Mouse (Mus musculus) myocyte (in vitro differentiated cells): ENCODE measurements around the gene Il34. TPM values are rescaled to one million over a fixed set of nuclear protein-coding genes. Genes with fewer than 3 reads are reported as not detected.

ENCODE experiments used
- H3K27me3 ChIP-seq: one replicate; pipeline ENCODE4 v1.6.1; 2011; ENCODE audit not compliant: control insufficient read depth, insufficient read depth, insufficient read length
- H3K36me3 ChIP-seq: one replicate; pipeline ENCODE4 v1.6.1; 2011; ENCODE audit not compliant: control insufficient read depth, insufficient read depth
- H3K4me2 ChIP-seq: one replicate; pipeline ENCODE4 v1.6.1; 2011; ENCODE audit warnings: low read depth, control low read depth
- H3K4me3 ChIP-seq: one replicate; pipeline ENCODE4 v1.5.1; 2011; ENCODE audit warnings: mild to moderate bottlenecking, control low read depth, moderate library complexity
- H3K79me2 ChIP-seq: one replicate; pipeline ENCODE4 v1.6.1; 2011; ENCODE audit not compliant: control insufficient read depth, insufficient read depth
- H3ac ChIP-seq: one replicate; pipeline ENCODE4 v1.6.1; 2011; ENCODE audit not compliant: control insufficient read depth, insufficient read length
- CEBPB ChIP-seq: IDR thresholded peaks from 2 replicates; pipeline ENCODE4 v1.6.1; 2011; ENCODE audit warnings: mild to moderate bottlenecking, moderate library complexity; ENCODE audit not compliant: poor library complexity, insufficient read depth, severe bottlenecking
- MAX ChIP-seq: IDR thresholded peaks from one replicate; pipeline ENCODE4 v1.6.1; 2011; ENCODE audit warnings: low read depth, mild to moderate bottlenecking, control low read depth
- MYOD1 ChIP-seq, 3 experiments: IDR thresholded peaks; one replicate each; pipeline ENCODE4 v1.6.1; 2011; ENCODE audit warnings: control low read depth in 2 of 3, low read depth in 2 of 3, mild to moderate bottlenecking in 2 of 3, moderate library complexity in 1 of 3; ENCODE audit not compliant: insufficient read length in 2 of 3, control insufficient read depth in 1 of 3
- MYOG ChIP-seq, 3 experiments: IDR thresholded peaks; one replicate each; pipeline ENCODE4 v1.6.1; 2011; ENCODE audit warnings: control low read depth in 2 of 3, low read depth in 2 of 3, mild to moderate bottlenecking in 2 of 3; ENCODE audit not compliant: insufficient read length in 2 of 3, control insufficient read depth in 1 of 3, insufficient read depth in 1 of 3
- POLR2A ChIP-seq: IDR thresholded peaks from one replicate; pipeline ENCODE4 v1.6.1; 2011; ENCODE audit warnings: low read depth, mild to moderate bottlenecking, control low read depth, moderate library complexity; ENCODE audit not compliant: insufficient read length
- POLR2AphosphoS2 ChIP-seq: IDR thresholded peaks from one replicate; pipeline ENCODE4 v1.6.1; 2011; ENCODE audit warnings: low read depth, control low read depth; ENCODE audit not compliant: insufficient read length
- REST ChIP-seq: IDR thresholded peaks from one replicate; pipeline ENCODE4 v1.6.1; 2011; ENCODE audit warnings: mild to moderate bottlenecking, control low read depth, moderate library complexity; ENCODE audit not compliant: insufficient read depth, insufficient read length
- SRF ChIP-seq: IDR thresholded peaks from one replicate; pipeline ENCODE4 v1.6.1; 2011; ENCODE audit warnings: low read depth; ENCODE audit not compliant: control insufficient read depth, insufficient read length
- TCF12 ChIP-seq: IDR thresholded peaks from one replicate; pipeline ENCODE4 v1.6.1; 2011; ENCODE audit warnings: mild to moderate bottlenecking, control low read depth; ENCODE audit not compliant: poor library complexity, insufficient read depth, severe bottlenecking
- TCF3 ChIP-seq: IDR thresholded peaks from one replicate; pipeline ENCODE4 v1.6.1; 2011; ENCODE audit warnings: low read depth, control low read depth; ENCODE audit not compliant: insufficient read length
- USF1 ChIP-seq: IDR thresholded peaks from one replicate; pipeline ENCODE4 v1.6.1; 2011; ENCODE audit warnings: low read depth, mild to moderate bottlenecking, control low read depth, moderate library complexity
- polyA plus RNA-seq: library from polyadenylated mRNA; unstranded; fragments of >200 nt; fragmentation: generic; extraction: Trizol; gene quantifications from one replicate; pipeline ENCODE4 v1.2.1, GENCODE M21; 2012; ENCODE audit warnings: missing spikeins

The Il34 gene
- polyA plus RNA-seq, 1 experiment, result 13.4 TPM

DNA sequence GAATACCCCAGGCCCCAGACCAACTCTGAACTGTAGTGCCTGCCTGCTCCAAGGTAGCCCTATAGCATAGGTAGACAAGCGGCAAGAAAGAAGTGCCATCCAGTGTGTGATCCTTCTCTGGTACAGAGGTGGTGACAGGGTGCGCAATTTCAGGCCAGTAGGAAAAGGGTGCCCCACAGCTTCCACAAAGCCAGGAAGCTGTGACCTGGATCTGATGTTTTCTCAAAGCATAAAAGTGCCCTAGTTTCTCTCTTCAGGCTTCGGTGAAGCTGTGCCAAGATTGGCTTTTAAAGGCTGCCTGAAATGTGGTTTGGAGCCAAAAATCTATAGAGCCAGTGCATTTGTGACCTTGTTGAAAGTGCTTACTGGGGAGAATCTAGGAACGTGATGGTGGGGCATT is 110.9 kb downstream of the Il34 start:
- Histone ChIP-seq H3ac (no peak overlapping the region), H3K4me2 (no peak overlapping the region), H3K4me3 (no peak overlapping the region), H3K36me3 (peaks cover 7% of the 10 kb centered on the region), H3K79me2 (no peaks in the 10 kb centered on the region), H3K27me3 (no peaks in the 10 kb centered on the region)
- TF ChIP-seq MYOG (IDR thresholded peaks at IDR 0.05; ENCODE audit: control insufficient read depth in 1 of 3, insufficient read depth in 1 of 3, insufficient read length in 2 of 3, low read depth in 2 of 3), result no peak
- no peak for TF ChIP-seq CEBPB
- no peak for TF ChIP-seq REST
- no peak for TF ChIP-seq MAX
- no peak for TF ChIP-seq POLR2A
- no peak for TF ChIP-seq USF1

DNA sequence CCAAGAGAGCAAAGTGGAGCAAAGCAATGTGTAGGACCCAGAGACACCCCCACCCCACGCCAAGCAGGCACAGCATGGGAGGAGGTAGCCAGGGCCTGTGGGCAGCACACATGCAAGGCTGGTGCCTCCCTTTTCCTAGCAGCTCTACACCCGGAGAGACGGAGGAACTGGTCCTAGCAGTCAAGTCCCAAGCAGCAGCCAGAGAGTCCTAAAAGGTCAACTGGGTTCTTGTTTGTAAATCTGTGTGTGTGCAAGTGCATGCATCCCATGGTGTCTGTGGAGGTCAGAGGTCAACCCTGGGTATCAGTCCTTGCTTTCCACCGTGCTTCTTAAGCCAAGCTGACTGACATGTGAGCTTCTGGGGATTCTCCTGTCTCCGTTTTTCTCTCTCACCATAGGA is 111.5 kb downstream of the Il34 start:
- H3K4me3 ChIP-seq, result no peak overlapping the region
- TF ChIP-seq CEBPB (no peak), POLR2AphosphoS2 (no peak), USF1 (no peak), SRF (no peak), POLR2A (no peak), TCF3 (no peak), TCF12 (no peak), MAX (no peak), MYOD1 (IDR thresholded peaks at IDR 0.05; ENCODE audit: control insufficient read depth in 1 of 3, insufficient read length in 2 of 3, low read depth in 2 of 3) (no peak)
- no peaks in the 10 kb centered on the region for H3K79me2 ChIP-seq
- no peak overlapping the region for H3ac ChIP-seq
- peaks cover 7% of the 10 kb centered on the region for H3K36me3 ChIP-seq
- H3K4me2 ChIP-seq, result no peak overlapping the region
- no peaks in the 10 kb centered on the region for H3K27me3 ChIP-seq

Other genes starting within 250 kb of the Il34 start
- 26.8 TPM for gene Vac14, start 187.3 kb downstream of the Il34 start, polyA plus RNA-seq
- 108 TPM for gene Mtss1l, start 84.4 kb downstream of the Il34 start, polyA plus RNA-seq
- gene Cog4, start 40.7 kb upstream of the Il34 start, polyA plus RNA-seq, result 71.6 TPM
- 47.7 TPM for gene Sf3b3, start 40.9 kb upstream of the Il34 start, polyA plus RNA-seq
- gene Fuk, start 96.6 kb upstream of the Il34 start, polyA plus RNA-seq, result 7.2 TPM
- 39.7 TPM for gene St3gal2, start 114.0 kb upstream of the Il34 start, polyA plus RNA-seq
- gene Ddx19a, start 191.9 kb upstream of the Il34 start, polyA plus RNA-seq, result 32.5 TPM
- gene Ddx19b, start 225.8 kb upstream of the Il34 start, polyA plus RNA-seq, result 5.9 TPM
- 340 TPM for gene Aars, start 227.2 kb upstream of the Il34 start, polyA plus RNA-seq